Mouse (Mus musculus): ENCODE measurements around the gene Smarcd2.
"Not testable (repeated sequence)": the region's sequence is repeated elsewhere in the genome, so short reads cannot be mapped to it uniquely, and the experiment has no call there.

The Smarcd2 gene

GRCm38 (mm10) chr11:106274971-106275411 is 2.2 kb upstream of the Smarcd2 start:
- peak; percentile 49 for DNase-seq

GRCm38 (mm10) chr11:106274374-106274773 is 1.6 kb upstream of the Smarcd2 start:
- no peak for DNase-seq

DNA sequence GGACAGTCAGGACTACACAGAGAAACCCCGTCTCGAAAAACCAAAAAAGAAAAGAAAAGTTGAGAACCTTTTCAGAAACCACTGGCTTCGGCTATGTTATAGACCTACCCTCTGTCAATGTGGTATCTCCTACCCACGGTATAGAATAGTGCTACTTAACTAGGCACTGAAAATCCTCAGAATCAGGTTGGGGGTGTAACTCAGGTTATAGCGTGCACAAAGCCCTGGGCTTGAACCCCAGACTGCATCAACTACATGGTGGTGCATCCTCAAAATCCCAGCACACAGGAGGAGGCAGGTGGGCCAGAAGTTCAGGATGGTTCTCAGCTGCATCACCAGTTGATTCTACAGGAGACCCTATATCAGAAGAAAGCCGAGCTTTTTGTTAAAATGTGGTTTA is 1.0 kb upstream of the Smarcd2 start:
- no peak for DNase-seq

DNA sequence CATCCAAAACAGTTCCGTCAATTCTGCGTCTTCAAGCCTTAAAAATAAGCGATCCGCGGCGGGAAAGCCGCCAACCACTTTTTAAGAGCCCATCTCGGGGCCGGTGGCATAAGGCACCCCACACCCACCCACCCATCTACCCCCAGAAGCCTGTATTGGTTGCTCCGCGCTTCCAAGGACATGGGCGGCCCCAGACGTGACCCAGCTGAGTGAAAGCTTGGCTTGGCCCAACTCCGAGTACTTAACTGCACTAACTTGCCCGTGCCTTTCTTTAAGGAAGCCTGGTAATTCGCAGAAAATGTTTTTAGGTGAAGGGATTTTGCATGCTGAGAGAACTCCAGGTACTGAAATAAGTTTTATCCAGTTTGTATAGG is 526 bp upstream of the Smarcd2 start:
- no peak for DNase-seq

DNA sequence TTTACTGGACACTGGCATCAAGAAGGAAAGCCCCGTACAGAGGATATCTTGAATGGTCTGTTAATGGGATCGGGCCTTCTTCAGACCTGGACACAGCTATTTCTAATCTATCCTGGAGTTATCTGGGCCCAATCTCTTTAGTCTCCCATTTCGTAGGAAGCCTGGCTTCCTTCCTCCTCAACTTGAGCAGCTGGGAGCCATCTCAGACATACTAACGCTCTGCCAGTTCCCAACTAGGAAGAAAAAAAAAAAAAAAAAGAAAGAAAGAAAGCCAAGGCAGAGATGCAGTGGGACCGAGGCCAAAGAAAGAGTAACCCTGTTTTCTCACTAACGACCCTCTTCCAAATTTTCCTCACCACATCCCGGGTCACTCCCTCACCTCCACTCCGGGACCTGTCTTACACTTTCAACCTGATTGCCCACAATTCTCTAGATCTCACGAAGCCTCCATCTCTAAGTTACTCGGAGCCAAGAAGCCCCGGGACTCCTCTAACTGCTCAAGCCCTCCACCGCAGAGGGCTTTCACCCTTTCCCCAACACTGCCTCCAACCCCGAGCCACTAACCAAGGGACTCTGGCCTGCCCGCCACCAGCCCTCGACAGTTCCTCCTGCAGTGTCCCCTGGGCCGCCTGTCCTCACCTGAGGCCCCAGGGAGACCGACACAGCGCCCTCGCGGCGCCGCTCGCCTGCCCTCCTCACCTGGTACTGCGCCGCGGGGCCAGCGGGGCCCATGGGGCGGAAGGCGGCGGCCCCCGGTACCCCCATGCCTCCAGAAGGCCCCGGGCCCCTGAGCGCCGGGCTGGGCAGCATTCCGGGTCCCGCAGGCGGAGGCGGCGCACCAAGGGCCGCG is 753 bp downstream of the Smarcd2 start:
- DNase-seq, result peak; percentile 50

DNA sequence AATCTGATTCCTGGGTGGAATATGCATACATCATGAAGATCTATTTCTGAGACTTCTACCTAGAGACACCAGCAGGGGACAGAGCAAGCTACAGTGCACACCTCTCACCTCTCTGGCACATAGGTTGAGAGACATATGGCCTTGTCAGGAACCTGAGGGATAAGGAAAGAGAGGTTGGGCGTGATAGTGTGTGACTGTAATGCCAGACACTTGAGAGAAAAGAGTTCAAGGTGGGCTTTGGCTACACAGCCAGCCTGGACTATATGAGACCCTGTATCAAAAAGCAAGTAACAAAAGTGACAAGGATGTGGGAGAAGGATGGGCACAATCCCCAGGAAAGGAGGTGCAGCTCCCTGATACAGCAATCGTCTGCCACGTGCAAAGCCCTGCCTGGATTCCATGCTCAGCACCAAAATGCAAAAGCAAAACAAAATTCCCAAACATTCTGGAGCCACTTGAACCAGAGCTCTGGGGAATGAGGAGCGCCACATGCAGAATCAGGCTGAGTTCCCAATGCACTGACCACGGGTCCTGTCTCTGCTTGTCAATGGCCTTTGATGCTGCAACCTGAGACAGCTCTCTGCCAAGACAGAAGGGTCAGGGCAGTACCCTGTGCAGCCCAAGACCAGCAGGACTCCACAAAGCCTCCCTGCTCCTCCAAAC is 1.5 kb downstream of the Smarcd2 start:
- peak; percentile 26 for DNase-seq

DNA sequence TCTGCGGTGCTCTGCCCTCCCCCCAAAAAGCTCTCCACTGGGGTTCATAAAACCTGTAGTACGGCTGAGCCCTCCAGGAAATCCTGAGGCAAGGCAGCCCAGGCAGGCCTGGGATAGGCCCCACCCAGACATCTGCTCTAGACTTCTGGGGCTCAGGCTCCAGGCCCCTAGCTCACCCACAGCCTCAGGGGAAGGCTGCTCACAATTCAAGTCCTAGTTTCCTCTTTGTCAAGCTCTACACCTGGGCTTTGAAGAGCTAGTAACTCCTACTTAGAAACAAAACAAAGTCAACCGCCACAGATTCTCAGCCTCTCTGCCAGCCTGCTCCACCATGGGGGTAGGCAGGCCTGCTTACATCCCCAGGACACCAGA is 3.7 kb downstream of the Smarcd2 start:
- peak; percentile 64 for DNase-seq

DNA sequence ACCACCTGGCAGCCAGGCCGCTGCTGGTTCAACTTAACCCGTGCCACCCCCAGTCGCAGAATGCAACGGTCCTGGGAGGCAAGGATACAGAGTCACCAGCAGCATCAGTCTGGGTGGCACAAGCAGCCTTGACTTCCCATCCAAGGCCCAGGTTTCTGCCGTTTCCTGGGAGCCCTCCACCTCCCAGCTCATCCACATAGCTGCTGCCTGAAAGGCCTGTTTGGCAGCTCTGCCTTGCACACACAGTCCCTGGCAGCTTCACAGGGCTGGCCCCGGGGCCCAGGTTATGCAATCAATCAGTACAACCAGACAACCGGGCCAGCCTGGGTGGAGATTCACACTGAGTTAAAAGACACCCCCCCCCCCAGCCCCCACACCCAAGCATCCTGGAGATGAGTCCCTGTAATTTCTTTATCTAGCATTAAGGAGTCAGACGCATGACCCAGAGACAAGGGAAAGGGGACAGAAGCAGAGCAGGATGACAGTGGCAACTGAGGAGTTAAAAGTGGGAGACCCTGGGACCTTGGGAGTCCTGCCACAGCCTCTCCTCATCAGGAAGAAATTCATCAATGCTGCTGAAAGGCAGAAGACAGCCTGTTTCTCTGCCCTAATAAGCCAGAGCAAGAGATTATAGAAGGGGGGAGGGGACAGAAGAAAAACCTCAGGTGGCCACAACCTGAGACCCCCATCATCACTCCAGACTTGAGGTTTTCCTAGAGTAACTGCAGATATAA is 4.3 kb downstream of the Smarcd2 start:
- DNase-seq, result peak; percentile 54

DNA sequence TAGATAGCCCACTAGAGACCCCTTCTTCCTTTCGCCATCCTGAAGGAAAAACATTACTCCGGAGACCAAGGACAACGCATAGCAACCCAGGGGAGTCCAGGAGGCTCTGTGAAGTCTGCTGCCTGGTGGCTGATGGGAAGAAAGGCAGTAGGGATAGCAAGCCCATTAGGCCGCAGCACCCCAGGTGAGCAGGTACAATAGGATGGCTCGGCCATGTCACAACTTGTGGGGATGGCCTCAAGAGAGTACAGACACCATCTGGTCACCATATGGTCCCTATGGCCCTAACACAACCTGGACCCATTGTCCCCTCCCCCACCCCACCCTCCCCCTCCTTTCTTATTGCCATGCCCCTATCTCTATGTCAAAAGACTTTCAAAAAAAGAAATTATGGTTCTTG is 4.9 kb downstream of the Smarcd2 start:
- DNase-seq, result peak; percentile 29

DNA sequence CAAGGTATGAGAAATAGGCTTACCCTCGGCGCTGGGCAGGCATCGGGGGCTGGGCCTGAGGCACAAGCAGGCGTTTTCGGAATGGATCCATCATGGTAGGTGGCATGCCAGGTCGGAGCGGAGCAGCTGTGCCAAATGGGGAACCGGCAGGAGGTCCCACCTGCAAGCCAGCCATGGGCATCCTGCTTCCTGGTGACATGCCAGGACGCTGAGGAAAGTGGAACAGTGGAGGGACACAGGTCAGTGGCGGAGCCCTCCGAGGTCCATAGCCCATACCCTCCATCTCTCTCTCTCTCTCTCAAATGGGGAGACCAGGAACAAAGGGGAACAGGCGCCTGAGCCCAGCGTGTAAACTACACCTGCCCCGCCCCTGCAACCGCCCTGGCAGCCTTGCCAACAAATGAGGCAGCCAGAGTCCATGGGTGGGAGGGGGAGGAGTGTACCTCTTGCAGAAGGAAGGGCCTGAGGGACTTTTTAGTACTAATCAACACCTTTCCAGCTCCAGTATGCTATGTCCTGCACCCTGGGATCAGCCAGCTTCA is 5.4 kb downstream of the Smarcd2 start:
- peak; percentile 18 for DNase-seq

DNA sequence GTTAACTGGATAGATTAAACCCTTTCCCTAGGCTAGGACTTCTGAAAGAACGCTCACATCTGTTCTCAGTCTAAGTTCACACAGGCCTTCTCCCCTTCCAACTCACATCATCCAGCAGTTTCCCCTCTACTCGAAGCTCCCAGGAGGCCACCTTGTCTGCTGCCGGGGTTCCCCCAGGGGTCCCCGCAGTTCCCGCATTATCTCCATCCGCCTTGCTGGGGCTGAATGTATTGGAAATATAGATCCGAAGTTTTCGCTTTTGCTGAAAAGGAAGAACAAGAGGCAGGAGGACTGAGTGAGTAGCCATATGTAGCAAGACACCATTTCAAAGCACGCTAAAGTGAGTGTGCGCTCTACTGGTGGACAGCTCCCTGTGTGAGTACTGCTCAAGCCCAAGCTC is 6.3 kb downstream of the Smarcd2 start:
- no peak for DNase-seq

- DNase-seq, result no peak
Measured at GRCm38 (mm10) chr11:106265570-106265969, 7.2 kb downstream of the Smarcd2 start.

GRCm38 (mm10) chr11:106264988-106265387 is 7.8 kb downstream of the Smarcd2 start:
- no peak for DNase-seq

GRCm38 (mm10) chr11:106263963-106264362 is 8.8 kb downstream of the Smarcd2 start:
- DNase-seq, result no peak

GRCm38 (mm10) chr11:106260826-106261450 is 11.8 kb downstream of the Smarcd2 start:
- no peak for DNase-seq

- DNase-seq, result no peak
Measured at GRCm38 (mm10) chr11:106256775-106257174, 16.0 kb downstream of the Smarcd2 start.

DNA sequence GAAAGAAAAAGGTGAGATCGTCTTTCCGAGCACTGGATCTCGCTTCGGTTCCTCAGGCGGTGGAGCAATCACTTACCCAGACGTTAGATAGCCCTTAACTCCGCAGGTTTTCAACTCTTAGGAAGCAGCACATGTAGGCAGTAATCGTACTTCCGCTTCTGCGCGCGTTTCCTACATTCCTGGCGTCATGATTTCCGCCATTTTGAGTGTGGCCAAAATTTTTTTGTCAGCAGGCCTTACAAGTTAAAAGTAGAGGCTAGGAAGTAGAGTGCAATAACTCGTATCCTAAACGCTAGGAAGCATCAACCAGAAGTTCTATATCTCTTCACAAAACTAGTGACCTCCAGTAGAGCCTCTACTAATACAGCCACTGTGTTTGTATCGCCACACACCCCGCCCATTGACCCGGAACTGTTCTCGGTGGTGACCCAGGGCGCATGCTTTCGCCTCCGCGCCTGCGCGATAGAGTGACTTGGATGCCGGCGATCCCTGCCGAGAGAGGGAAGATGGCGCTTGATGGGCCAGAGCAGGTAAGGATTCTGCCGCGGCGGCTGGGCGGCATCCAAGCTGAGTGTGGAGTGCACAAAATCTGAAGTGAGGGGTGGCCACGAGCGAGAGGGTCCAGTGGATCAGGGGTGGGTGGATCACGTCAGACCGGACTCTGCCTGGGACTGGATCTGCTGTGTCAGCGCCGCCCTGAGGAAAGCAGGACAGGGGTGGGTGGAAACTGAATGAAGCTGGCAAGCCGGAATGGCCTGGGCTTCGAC is 16.9 kb downstream of the Smarcd2 start, which contains the start of the genes Ftsj3 and Psmc5:
Gene Ftsj3 (minus strand): TSS at position 395 of the 767 bp plus-strand sequence.
Gene Psmc5 (plus strand): TSS at position 470 of the 767 bp plus-strand sequence.
- peak; percentile 98 for DNase-seq

- no peak for DNase-seq
Measured at GRCm38 (mm10) chr11:106255174-106255573, 17.6 kb downstream of the Smarcd2 start.

DNA sequence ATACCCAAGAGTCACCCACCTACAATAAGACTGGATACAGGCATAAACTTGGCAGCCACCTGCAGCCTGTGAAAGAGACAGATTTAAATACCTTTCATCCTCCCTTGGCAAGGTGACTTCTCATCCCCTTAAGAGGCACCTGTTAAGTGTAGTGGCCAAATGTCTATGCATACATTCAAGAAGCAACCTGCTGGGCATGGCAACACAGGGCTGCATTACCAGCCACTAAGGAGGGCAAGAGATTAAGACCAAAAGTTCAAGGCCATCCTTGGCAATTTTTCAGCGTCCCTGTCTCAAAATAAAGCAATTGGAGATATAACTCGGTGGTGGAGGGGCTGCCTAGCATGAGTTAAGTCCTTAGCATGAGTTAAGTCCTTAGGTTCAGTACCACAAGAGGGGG is 18.0 kb downstream of the Smarcd2 start:
- no peak for DNase-seq

- no peak for DNase-seq
Measured at GRCm38 (mm10) chr11:106249326-106249725, 23.4 kb downstream of the Smarcd2 start.

DNA sequence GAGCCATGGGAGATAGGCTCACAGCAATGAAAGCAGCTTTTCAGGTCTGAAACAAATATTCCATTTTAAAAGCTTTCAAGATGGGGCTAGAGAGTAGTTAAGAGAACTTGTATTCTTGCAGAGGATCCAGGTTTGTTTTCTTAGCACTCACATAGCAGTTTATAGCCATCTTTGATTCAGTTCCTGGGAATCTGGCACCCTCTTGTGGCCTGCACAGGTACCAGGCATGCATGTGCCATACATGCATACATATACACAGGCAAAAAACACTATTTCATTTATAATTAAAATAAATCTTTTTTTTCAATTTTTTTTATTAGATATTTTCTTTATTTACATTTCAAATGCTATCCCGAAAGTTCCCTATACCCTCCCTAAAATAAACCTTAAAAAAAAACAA is 25.9 kb downstream of the Smarcd2 start:
- peak; percentile 26 for DNase-seq

DNA sequence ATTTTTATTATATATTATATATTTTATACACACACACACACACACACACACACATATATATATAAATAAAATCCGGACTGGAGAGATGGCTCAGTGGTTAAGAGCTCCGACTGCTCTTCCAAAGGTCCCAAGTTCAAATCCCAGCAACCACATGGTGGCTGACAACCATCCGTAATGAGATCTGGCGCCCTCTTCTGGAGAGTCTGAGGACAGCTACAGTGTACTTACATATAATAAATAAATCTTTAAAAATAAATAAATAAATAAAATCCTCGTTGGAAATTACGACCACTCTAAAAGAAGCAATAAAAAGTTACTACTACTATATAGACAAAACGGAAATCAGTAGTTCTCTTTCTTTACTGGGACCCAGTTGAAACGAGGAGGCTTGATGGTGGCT is 38.8 kb downstream of the Smarcd2 start:
- DNase-seq, result not testable (repeated sequence)

Measured in embryo, embryonic 11 days (tissue).